Mouse (Mus musculus): ENCODE measurements around the gene Aknad1. TPM values are rescaled to one million over a fixed set of nuclear protein-coding genes. Genes with fewer than 3 reads are reported as not detected.

Aknad1 gene
- total RNA-seq, 2 experiments from 2014 or later = 1.2 to 1.3 TPM

DNA sequence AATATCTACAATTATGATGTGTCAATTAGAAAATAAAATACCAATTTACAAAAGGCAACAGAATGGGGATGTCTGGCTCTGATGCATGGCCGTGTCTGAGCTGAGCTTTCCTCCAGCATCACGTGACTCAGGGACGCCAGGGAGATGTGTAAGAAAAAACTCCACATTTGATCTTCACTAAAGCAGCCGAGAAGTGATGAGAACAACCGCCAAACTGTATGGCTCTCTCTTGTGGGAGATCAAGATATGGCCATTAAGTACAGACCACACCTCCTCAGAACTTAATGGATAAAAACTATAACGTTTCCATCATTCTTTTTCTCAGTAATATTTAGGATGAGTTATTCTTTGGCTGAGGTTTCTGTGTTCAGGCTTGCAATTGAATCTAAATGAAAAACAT is 11.6 kb downstream of the Aknad1 start:
- no peak for DNase-seq (ENCODE audit: low spot score in 2 of 2)

DNA sequence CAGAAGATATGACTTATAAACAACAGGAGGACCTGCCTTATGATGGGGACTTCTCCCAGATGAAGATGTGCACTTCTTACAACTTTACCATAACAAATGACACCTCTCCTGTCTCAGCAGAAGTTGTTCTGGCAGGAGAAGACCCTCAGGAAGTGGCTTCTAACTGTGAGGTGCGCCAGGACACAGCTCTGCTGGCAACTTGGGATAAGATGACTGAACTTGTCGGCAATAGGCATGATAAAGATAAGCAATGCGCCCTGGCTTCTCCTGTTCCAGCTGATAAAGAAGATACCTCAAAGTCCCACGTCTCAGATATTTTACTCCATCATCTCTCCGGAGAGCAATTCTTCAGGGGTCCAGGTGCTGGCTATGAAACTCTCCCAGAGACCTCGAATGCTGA is 12.2 kb downstream of the Aknad1 start:
- no peak for DNase-seq (ENCODE audit: low spot score in 2 of 2)

DNA sequence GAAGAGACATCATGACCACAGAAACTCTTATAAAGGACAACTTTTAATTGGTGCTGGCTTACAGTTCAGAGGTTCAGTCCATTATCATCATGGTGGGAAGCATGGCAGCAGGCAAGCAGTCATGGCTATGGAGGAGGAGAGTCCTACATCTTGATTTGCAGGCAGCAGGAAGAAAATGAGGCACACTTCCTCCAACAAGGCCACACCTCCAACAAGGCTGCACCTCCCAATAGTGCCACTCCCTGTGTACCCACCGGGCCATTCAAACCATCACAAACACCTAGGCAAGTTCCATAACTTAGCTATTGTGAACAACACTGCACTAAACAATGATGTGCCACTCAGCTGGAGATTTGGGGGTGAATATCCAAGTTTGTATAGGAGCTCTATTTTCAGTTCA is 15.1 kb downstream of the Aknad1 start:
- DNase-seq (ENCODE audit: low spot score in 2 of 2) = no peak

DNA sequence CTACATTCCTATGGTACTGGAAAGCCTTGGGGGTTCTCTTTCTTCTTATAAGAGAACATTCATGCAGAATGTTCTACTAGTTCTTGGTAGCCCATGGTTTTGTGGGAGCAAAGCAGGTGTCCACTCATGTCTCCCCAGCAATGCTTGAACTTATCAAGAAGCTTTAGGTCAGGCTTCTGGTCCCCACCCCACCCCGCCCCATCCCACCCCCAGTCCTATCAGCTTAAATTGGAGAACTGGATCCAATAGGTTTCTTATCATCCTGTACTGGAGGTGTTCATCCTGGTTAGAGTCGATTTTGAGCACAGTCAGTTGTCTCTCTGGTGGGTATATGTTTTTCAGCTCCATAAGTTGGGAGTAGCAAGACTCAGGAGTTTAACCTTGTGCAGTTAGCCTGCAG is 16.1 kb downstream of the Aknad1 start:
- DNase-seq (ENCODE audit: low spot score in 2 of 2) = no peak

DNA sequence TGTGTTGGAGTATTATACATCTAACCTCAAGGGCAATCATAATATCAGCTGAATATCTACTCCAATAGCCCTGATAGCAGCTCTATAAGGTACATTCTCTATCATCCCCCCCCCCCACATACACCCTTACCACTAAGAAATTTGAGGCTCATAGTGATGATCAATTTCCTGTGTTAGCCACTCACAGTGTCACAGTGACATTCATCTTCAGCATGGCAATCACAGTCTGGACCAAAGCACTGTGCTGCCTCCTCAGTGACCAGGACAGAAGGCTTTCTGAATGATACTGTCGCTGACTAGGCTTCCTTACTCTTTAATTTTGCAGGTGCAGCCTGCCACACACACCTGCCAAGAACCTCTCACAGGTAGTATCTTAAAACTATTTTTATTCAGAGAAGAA is 16.7 kb downstream of the Aknad1 start:
- no peak for DNase-seq (ENCODE audit: low spot score in 2 of 2)

DNA sequence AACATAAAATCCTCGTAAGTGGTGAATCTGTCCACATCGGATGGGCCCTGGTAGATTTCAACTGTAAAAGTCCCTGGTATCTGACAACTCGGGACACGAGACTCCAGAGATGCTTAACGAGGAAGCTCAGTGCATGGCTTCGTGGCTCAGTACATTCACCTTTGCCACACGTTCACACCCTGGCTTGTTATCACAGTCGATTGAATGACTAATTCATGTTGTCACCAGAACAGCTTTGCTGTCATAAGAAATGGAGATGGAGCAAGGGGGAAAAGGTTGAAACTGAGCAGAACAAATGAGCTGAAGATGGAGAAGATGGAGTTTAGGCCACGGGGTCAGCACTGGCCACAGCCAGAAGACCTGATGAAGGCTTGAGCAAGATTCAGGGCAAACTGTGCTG is 18.1 kb downstream of the Aknad1 start:
- no peak for DNase-seq (ENCODE audit: low spot score in 2 of 2)

DNA sequence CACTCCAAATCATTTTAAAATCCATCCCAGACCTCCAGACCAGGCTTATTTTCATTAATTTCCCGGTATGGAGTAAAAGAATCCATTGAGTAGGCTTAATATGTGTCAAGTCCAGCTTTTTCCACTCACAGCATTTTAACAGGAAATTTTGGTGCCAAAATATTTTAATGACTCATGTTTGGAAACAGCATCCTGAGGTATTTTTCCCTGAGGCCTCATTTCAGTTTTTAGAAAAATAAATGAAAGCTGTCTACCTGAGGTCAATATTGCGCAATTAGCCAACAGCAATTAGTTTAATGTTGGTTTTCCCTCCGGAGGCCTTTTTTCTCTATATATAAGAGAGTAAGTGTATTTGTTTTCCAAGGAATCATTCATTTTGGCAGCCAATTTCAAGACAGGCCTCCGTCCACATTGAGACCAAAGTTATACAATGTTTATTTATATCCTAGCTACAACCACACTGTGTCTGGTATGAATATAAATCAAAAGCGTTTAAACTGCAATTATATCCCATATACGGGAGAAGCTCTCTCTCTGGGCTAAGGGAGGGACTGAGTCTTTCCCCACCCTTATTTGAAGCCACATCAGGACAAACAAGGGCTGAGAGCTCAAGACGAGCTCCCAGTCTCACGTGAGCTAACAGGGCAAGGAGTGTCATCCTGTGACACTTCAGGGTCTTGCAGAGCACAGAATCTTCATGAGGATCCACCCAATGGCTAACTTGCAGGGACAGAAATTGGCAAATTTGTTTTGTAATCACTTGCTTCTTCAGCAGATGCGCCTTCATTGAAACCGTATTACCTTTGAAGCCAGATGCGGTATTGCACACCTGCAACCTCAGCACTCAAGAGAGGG is 20.3 kb downstream of the Aknad1 start:
- no peak for DNase-seq (ENCODE audit: low spot score in 2 of 2)

DNA sequence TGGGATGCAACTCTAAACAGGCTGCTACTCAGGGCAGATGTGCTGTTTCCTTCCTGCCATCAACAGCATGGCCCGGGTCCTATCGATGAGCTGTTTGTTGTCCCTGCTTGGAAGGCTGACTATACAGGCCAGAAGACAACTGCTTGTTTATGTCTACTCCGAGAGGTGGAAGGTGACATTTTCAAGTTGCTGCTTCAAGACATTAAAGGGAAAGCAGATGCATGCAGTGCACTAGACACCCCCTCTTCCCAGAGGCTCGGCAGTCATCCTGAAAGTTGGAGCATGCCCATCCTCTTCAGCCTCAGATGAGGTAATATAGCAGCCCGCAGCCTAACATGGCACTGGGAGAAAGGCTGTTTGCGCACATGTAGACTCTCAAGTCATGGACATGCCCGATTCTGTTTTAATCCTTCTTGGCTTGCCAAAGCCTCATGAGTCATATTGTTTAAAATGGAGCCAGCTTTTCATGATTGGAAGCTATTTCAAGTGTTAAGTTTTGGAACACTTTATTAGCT is 23.2 kb downstream of the Aknad1 start:
- peak in 1 of 2 experiments; percentile 23 for DNase-seq (ENCODE audit: low spot score in 2 of 2)

DNA sequence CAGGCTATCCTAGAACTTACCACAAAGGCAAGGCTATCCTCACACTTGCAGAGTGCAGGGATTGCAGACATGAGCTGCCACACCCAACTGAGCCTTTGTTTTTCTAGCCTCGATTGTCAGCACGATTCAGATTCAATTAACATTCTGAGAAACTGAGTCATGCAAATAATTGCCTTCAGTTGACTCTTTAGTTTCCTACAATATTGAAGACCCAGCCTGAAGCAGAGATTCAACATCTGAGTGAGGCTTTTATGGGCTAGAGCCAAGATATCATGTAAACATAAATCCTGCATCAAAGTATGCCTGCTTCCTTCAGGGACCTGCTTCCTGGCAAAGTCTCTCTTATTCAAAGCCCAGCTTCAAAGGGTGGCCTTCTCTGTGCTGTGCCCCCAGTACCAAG is 24.2 kb downstream of the Aknad1 start:
- DNase-seq (ENCODE audit: low spot score in 2 of 2) = no peak

DNA sequence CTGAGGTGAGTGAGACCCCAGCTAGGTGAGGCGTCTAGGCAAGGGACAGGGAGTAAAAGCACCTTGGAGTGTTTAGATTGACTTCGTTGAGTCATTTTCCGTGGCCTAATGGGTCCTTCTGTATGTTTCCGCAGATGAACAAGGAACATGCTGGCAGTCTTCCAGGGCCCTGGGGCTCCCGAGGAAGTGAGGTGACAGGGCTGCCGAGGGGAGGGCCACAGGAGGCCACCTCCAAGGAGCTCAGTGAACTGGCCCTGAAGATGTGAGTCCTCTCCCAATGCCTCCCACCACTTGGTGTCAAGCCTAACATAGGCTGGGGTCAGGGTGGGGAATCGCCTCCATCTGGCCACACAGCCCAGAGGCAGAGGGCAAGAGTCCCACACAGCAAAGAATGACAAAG is 25.5 kb downstream of the Aknad1 start:
- DNase-seq (ENCODE audit: low spot score in 2 of 2) = no peak

DNA sequence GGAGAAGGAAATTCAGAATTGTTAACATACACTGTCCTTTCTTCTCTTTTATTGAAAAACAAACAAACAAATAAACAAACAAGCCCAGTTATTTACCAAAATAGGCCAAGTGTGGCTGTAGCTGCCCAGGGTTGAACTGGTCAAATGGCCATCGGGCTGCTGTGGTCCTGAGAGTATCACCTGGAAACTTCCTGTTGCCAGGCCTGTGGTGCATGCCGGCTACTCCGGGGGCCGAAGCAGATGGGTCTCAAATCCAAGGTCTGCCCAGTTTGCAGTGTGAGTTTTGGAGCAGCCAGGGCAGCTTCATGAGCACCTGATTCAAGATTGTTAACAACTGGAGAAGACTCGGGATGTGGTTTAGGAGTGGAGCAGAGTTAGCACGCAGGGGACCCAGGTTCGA is 26.0 kb downstream of the Aknad1 start:
- DNase-seq (ENCODE audit: low spot score in 2 of 2) = no peak

DNA sequence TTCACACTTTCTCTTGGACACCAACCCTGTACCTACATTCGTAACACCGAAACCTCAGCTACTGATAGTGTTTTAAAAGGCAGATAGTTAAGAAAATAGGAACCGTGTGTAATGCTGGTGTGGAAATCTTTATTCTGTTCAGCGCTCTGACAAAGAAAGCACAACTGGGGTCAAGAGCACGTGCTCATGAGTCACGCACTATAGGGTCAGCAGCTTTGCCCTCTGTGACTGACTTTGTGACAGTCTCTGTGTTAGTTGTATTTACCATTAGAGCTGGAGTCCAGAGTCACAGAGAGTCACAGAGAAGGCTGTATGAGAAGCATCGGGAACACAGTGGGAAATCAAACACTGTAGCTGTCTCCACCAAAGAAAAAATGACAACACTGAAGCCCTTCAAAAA is 27.5 kb downstream of the Aknad1 start:
- no peak for DNase-seq (ENCODE audit: low spot score in 2 of 2)

DNA sequence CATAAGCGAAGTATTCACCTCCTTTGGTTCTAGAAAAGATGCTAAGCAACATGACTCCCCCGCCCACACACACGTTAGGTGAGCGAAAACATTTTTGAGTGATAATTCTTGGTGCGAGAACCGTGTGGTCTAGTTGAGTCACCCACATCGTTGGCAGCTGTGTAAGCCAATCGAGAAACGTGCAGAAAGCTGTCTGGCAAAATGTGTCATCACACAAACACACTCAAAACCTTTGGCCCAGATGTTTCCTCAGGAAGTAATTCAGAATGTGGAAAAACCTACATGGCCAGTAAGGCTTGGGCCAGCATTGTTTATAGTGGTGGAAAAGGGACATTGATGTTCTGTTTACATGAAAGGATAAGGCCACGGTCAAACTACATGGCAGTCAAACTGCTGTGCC is 28.0 kb downstream of the Aknad1 start:
- no peak for DNase-seq (ENCODE audit: low spot score in 2 of 2)

DNA sequence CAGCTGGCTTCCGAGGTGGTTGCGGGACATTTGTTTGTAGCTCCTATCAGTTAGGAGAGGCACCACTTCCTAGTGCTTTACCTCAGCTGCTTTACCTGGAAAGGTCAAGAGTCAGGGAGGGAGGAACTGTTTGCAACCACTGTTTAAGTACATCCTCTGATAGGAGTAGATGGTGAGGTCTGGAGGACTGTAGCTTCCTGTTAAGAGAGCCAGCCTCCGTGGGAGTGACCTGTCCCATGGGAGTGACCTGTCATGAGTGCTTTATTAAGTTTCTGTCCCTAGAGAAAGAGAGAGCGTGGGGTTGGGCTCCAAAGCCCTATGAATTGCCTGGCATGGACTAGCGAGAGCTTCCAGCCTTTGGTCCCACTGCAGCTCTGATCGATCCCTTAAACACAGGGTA is 30.1 kb downstream of the Aknad1 start:
- no peak for DNase-seq (ENCODE audit: low spot score in 2 of 2)

DNA sequence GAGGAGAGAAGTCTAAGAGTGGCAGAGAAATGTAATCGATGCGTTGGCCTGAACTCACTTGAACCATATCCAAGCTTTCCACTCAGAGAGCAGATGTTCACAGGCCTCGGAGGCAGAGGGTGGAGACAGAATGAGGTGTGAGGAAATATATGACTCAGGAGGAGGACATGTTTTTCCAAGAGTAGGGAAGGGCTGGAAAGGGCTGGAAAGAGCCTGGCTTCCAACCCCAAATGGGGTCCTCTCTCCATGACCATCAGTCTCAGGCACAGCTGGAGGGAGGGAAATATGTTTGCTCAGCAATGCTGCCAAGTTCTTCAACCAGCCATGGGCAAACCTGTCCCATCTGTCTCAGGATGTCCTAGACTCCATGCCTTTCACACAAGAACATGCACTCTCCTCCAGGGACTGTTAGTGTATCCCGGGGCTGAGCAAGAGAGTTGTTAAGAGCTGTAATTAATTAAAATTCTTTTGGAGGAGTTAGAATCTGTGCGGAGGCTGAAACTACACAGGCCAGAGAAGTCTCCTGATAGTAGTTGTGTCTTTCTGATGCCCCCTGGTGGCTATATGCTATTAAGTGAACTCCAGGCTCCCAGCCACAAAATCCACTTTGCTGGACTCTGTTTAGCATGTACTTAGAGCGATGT is 31.4 kb downstream of the Aknad1 start:
- DNase-seq (ENCODE audit: low spot score in 2 of 2) = peak in 1 of 2 experiments; percentile 73

DNA sequence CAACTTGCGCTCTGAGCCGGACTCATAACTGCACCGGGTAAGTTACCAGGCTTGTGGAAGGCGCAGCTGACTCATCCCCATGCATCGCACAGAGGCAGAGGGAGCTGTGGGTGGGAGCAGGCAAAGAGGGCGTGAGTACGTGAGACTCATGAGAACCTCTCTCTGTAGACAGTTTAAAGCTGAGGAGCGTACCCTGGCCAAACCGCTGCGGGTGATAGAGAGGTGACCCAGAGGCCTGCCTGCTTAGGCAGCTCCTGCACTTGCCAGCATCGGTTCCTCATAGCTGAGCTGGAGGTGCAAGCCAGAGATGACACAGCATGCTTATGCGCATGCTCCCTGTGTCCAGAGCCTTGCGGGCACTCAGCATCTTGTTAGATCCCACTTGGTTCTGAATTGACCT is 32.8 kb downstream of the Aknad1 start:
- peak in 1 of 2 experiments; percentile 28 for DNase-seq (ENCODE audit: low spot score in 2 of 2)

DNA sequence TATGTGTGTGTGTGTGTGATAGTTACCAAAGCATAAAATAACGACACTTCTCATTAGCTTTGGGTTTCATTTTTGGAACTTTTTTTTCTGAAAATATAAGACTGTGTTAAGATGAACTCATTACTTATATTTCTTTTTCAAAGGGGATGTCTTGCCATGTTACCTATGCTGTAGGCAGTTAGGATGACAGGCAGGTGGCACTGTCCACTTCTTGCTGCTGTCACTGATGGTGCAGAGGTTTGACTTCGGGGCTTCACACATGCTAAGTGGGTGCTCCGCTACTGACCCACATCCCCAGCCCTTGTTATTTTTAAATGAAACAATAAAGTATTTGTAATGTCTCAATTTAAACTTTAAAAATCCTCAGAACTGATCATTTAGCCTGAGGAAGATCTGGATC is 33.4 kb downstream of the Aknad1 start:
- no peak for DNase-seq (ENCODE audit: low spot score in 2 of 2)

DNA sequence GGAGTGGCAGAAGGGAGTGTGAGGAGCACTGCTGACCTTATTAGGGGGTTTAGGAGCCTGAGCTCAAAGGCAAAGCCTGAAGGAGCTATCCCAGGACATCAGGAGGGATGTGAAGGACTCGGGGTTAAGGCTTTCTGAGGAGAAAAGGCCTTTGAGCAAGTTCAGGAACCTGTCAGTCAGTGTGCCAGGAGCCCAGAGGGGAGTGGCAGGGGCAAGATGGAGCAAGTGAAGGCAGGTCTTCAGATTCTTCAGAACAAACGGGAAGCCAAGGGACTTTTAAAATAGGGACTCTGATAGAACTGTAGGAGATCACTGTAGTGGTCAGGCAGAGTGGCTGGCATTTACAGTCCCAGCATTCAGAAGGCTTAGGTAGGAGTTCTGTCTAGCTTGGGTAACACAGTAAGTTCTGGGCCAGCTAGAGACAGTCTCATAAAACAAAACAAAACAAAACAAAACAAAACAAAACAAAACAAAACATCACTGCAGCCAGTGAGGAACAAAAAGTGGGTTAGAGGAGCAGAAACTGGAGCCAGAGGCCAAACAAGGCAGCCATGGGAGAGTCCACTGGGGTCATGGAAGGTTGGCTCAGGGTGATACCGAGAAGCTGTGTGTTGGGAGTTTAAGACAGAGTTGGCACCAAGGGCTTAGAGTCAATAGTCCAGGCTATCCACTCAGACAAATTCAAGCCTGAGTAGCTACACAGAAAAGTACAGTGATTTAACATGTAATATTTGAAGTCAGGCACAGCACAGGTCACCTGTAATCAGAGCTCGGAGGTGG is 39.5 kb downstream of the Aknad1 start:
- no peak for DNase-seq (ENCODE audit: low spot score in 2 of 2)

DNA sequence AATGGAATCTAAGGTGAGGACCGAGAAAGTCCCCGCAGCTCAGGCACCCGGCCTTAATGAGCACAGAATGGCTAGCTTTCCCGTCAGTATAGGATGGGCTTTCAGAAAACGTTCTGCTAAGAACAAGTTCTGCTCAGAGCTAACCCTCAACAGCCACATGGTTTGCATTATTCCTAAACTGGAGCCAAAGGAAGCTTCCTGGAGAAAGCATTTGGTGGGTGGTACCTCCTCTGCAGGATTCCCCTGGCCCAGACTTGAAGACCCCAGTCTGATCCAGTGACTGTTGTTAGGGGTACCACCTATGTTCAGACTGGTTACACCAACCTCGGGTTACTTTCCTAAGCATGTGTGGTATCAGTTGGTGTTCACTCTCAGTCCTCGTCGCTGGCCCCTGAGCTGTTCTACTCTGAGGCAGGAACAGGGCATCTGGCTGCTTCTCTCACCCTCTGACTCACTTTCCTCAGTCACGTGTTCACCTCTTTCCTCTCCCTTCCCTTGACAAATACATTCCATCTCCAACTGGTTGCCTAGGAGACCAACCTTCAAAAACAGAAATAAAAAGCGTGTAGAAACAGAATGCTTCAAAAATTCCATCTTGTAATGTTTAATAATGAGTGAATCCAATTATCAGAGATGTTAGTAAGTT is 41.9 kb downstream of the Aknad1 start:
- peak in 1 of 2 experiments; percentile 28 for DNase-seq (ENCODE audit: low spot score in 2 of 2)

DNA sequence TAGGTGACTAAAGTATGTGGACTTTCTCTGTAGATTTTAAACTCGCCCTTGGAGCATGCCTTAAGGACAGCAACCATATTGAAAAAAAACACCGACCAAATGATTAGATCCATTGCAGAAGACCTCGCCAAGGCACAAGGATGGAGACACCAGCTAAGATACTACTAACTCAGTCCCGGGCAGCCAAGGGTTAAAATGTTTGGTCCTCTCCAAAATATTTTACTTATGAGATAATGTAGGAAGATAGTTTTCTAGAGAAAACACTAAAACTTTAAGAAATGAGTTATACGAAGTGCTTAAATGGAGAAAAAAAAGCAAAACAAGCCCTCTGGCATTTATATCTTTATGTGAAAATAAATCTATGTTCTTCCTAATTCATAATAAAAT is 42.4 kb downstream of the Aknad1 start:
- peak in 1 of 2 experiments; percentile 66 for DNase-seq (ENCODE audit: low spot score in 2 of 2)

DNA sequence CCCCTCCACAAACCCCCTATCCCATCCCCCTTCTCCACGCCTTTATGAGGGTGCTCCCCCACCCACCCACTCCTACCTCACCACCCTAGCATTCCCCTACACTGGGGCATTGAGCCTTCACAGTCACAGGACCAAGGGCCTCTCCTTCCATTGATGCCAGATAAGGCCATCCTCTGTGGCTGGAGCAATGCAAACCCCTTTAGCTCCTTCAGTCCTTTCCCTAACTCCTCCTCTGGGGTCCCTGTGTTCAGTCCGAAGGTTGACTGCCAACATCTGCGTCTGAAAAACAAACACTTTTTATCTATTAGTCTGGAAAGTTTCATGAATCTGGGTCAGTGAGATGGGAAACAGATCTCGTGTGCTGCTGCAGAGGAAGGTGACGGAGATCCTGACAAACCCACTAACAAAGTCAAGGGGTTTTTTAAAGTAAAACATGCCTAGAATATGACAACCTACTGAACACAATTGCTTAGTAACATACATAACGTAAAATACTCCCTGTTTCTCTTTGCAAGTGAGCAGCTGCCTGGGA is 43.0 kb downstream of the Aknad1 start:
- no peak for DNase-seq (ENCODE audit: low spot score in 2 of 2)
